Mouse (Mus musculus): ENCODE data around the gene Smr2. TPM values are rescaled to one million over a fixed set of nuclear protein-coding genes. Genes with fewer than 3 reads are reported as not detected.
"Not testable (repeated sequence)": the region's sequence is repeated elsewhere in the genome, so short reads cannot be mapped to it uniquely, and the experiment has no call there.

Gene Smr2
- polyA plus RNA-seq (2017; shearing (Covaris generic)) = not detected

DNA sequence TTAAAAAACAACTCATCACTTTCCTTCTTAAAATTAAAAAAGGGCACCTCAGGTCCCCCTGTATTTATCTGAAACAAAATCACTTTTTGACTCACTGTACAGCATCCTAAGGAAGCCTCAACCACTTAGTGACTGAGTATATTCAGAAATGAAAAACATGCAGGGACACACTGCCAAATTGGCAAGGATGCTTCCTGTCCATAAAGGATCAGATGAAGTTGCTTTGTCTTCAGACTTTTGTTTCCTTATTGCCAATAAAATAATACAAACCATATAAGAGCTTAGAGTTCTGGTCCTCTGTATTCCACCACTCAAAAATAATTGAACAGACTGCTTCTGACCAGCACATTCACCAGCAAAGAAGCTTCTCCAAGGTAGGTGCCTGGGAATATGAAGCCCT is at the start of gene Smr2:
Gene Smr2, plus strand, starts transcription at position 301 of the 400 bp plus-strand sequence.
- not testable (repeated sequence) for ATAC-seq

DNA sequence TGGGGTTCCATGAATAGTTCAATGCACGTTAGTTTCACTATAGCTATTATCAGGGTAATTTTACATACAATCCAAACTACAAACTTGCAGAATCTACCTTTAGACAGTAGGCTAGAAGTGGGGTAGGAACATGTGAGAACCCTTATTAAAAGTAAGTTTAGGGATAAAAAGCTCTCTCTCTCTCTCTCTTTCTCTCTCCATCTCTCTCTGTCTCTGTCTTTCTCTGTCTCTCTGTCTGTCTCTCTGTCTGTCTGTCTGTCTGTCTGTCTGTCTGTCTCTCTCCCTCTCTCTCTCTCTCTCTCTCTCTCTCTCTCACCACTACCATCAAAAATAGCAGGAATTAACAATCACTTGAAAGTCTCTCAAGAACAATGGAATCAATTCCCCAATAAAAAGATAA is 25.1 kb downstream of the Smr2 start, which contains the start of gene Gm11116:
Gene Gm11116, minus strand, starts transcription at position 101 of the 400 bp plus-strand sequence.
- ATAC-seq = no peak

DNA sequence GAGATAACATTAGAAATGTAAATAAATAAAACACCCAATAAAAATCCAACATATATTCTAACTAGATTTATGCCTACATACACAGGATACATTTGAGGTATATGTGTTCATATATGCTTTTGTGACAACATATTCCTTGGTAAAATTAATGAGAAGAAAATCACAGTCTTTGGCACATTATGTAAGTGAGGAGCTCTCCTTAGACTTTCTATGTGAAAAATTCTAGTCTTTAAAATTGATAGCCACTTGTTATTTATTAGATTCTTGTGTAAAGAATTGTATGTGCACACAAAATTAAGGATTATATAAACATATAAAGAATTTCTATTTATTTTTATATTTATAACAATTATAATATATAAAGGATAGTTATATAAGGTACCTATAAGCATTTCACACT is 67.6 kb downstream of the Smr2 start, which contains the start of gene Gm11115:
Gene Gm11115, minus strand, starts transcription at position 101 of the 400 bp plus-strand sequence.
- ATAC-seq = no peak

Other genes starting within 250 kb of the Smr2 start
- gene Odam, start 201.5 kb upstream of the Smr2 start, polyA plus RNA-seq (2017; shearing (Covaris generic)) = not detected
- gene Csn3, start 161.0 kb upstream of the Smr2 start, polyA plus RNA-seq (2017; shearing (Covaris generic)) = not detected
- not detected for gene 2310003L06Rik, start 117.1 kb upstream of the Smr2 start, polyA plus RNA-seq (2017; shearing (Covaris generic))
- gene Gm28434, start 117.0 kb upstream of the Smr2 start, polyA plus RNA-seq (2017; shearing (Covaris generic)) = not detected
- not detected for gene Cabs1, start 107.1 kb upstream of the Smr2 start, polyA plus RNA-seq (2017; shearing (Covaris generic))
- gene Smr3a, start 84.0 kb upstream of the Smr2 start, polyA plus RNA-seq (2017; shearing (Covaris generic)) = not detected
- gene Gm11116, start 25.0 kb downstream of the Smr2 start, polyA plus RNA-seq (2017; shearing (Covaris generic)) = not detected
- gene Gm11115, start 67.5 kb downstream of the Smr2 start, polyA plus RNA-seq (2017; shearing (Covaris generic)) = not detected
- not detected for gene Gm7714, start 182.4 kb downstream of the Smr2 start, polyA plus RNA-seq (2017; shearing (Covaris generic))
- gene Prol1, start 230.8 kb downstream of the Smr2 start, polyA plus RNA-seq (2017; shearing (Covaris generic)) = not detected

Measured in inflammation-experienced regulatory T-cells, adult 6 months (primary cell).